Mouse (Mus musculus) ES-E14 (cell line): ENCODE measurements around the gene Foxp1. TPM values are rescaled to one million over a fixed set of nuclear protein-coding genes. Genes with fewer than 3 reads are reported as not detected.

Experiments used
- DNase-seq: peaks from one replicate; pipeline ENCODE4 v3.0.0-alpha.2; 2013; ENCODE audit warnings: low read depth, low spot score
- H3K27ac ChIP-seq: 2 replicates; pipeline ENCODE4 v1.5.1; 2012; ENCODE audit warnings: low read depth, mild to moderate bottlenecking, low read length, moderate library complexity, mixed read lengths; ENCODE audit not compliant: poor library complexity, insufficient read depth, severe bottlenecking
- H3K36me3 ChIP-seq: 2 replicates; pipeline ENCODE4 v1.6.1; 2012; ENCODE audit warnings: mild to moderate bottlenecking, low read length, moderate library complexity, mixed read lengths; ENCODE audit not compliant: control insufficient read depth, poor library complexity, insufficient read depth, severe bottlenecking
- H3K4me1 ChIP-seq, 2 experiments: fragments of 150-350 bp in 1 of 2; sonication (generic) in 1 of 2; 2 replicates each; pipeline ENCODE4 v1.6.1; 2012; ENCODE audit warnings: low read length in 2 of 2, mild to moderate bottlenecking in 1 of 2, mixed read lengths in 1 of 2; ENCODE audit not compliant: control insufficient read depth in 2 of 2, insufficient read depth in 2 of 2, poor library complexity in 1 of 2
- H3K4me3 ChIP-seq, 2 experiments: fragments of 150-350 bp in 1 of 2; sonication (generic) in 1 of 2; 2 replicates each; pipeline ENCODE4 v1.5.1; 2012; ENCODE audit warnings: low read length in 2 of 2, low read depth in 1 of 2, mild to moderate bottlenecking in 1 of 2, mixed read lengths in 1 of 2; ENCODE audit not compliant: insufficient read depth in 1 of 2, poor library complexity in 1 of 2, severe bottlenecking in 1 of 2
- H3K9ac ChIP-seq: 2 replicates; pipeline ENCODE4 v1.6.1; 2012; ENCODE audit warnings: low read depth, mild to moderate bottlenecking, low read length, mixed read lengths; ENCODE audit not compliant: poor library complexity, insufficient read depth, severe bottlenecking
- H3K9me3 ChIP-seq: fragments of 150-350 bp; sonication (generic); 2 replicates; pipeline ENCODE4 v1.6.1; 2012; ENCODE audit warnings: low read depth, mild to moderate bottlenecking, low read length; ENCODE audit not compliant: control insufficient read depth, insufficient read depth
- CHD2 ChIP-seq: IDR thresholded peaks from 2 replicates; pipeline ENCODE4 v1.6.1; 2014; ENCODE audit warnings: mild to moderate bottlenecking, low read depth, low read length, inconsistent platforms
- HCFC1 ChIP-seq: IDR thresholded peaks from 2 replicates; pipeline ENCODE4 v1.6.1; 2012; ENCODE audit warnings: low read length, inconsistent platforms, borderline replicate concordance; ENCODE audit not compliant: insufficient read depth
- MAFK ChIP-seq: IDR thresholded peaks from 2 replicates; pipeline ENCODE4 v1.6.1; 2014; ENCODE audit warnings: mild to moderate bottlenecking, low read depth, low read length, inconsistent platforms; ENCODE audit not compliant: insufficient read depth
- ZC3H11A ChIP-seq: IDR thresholded peaks from 2 replicates; pipeline ENCODE4 v1.6.1; 2012; ENCODE audit warnings: low read depth, mild to moderate bottlenecking, inconsistent platforms, low read length, borderline replicate concordance
- ZNF384 ChIP-seq: IDR thresholded peaks from 2 replicates; pipeline ENCODE4 v1.6.1; 2012; ENCODE audit warnings: low read depth, low read length, inconsistent platforms
- in situ Hi-C, 2 experiments: fragments of 600-800 bp; cut with MboI; formaldehyde crosslinking; loops; one replicate each; pipeline ENCODE4 v1.15.1; 2025; ENCODE audit warnings: low sequenced_read_pairs in 2 of 2, inconsistent platforms in 1 of 2; ENCODE audit not compliant: unreplicated experiment in 2 of 2
- total RNA-seq: library from RNA; depleted of rRNA; stranded (reverse); fragments of 300-350 nt; gene quantifications from 2 replicates; pipeline ENCODE4 v1.2.3, GENCODE M21; 2012

Foxp1 gene
- total RNA-seq, 1 experiment = 70.0 TPM

DNA sequence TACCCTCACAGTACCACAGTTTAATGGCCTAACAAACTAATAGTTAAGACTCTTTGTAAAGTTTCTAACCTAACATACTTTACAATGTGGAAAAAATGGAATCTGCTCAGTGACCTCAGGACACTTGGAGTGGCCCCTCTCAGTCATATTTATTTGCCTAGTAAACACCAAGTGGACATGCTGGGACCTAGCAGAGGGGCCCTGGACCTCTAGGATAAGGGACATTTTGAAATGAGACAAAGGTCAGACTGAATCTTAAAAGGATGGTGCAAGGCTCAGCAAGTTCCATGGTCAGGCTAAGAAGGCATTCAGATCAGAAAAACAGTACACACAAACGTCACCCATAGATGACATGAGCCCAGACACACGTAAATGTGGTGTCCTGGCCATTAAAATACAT lies 483.5 kb downstream of the Foxp1 start:
- H3K4me3 ChIP-seq = no peak overlapping the region
- H3K4me1 ChIP-seq = no peaks in the 10 kb centered on the region
- H3K9me3 ChIP-seq = no peaks in the 10 kb centered on the region
- no peak overlapping the region for H3K9ac ChIP-seq
- in situ Hi-C loops = loop anchor here in 1 of 2 experiments (10.0 kb wide), 1 partner anchor 514 kb away; no protein-coding TSS in a partner anchor
- no peaks in the 10 kb centered on the region for H3K36me3 ChIP-seq
- no peak for DNase-seq
- no peak overlapping the region for H3K27ac ChIP-seq
- TF ChIP-seq ZNF384 (no peak), CHD2 (no peak), ZC3H11A (no peak), MAFK (no peak), HCFC1 (no peak)

- no peak overlapping the region for H3K27ac ChIP-seq
- H3K9ac ChIP-seq = no peak overlapping the region
- H3K9me3 ChIP-seq = no peaks in the 10 kb centered on the region
- H3K4me3 ChIP-seq = no peak overlapping the region
- in situ Hi-C loops = loop anchor here in 1 of 2 experiments (10.0 kb wide), 1 partner anchor 511 kb away; no protein-coding TSS in a partner anchor
- no peak for DNase-seq
- TF ChIP-seq MAFK (no peak), HCFC1 (no peak), CHD2 (no peak), ZNF384 (no peak), ZC3H11A (no peak)
- H3K4me1 ChIP-seq = peaks cover 3 to 13% of the 10 kb centered on the region in 2 experiments; a peak in 3 of 4 replicates
- H3K36me3 ChIP-seq = no peaks in the 10 kb centered on the region
Measured at GRCm38 (mm10) chr6:99035459-99036375, 486.8 kb downstream of the Foxp1 start.

DNA sequence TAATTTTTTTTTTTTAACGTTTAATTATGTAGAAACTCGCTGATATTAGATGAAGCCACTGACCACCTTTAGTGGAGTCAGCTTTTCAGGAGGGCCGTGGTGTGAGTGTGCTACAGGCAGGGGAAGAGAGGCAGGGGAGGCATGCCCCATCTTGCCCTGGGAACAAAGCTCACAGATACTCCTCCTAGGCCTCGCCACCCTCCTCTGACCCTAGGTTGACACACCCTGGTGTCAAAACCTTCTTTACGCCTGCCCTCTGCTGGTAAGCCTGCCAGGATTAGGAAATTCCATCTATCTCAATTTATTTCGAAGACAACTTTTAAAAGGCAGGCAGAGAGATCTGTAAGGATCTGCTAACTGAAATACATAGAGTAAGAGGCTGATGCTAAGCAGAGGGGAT lies 489.5 kb downstream of the Foxp1 start:
- in situ Hi-C loops = loop anchor here in 1 of 2 experiments (10.0 kb wide), 1 partner anchor 508 kb away; no protein-coding TSS in a partner anchor
- DNase-seq = no peak
- no peak overlapping the region for H3K27ac ChIP-seq
- no peak overlapping the region for H3K9ac ChIP-seq
- no peaks in the 10 kb centered on the region for H3K36me3 ChIP-seq
- H3K4me3 ChIP-seq = no peak overlapping the region
- TF ChIP-seq CHD2 (no peak), HCFC1 (no peak), ZC3H11A (no peak)
- H3K9me3 ChIP-seq = no peaks in the 10 kb centered on the region
- peaks cover 9 to 19% of the 10 kb centered on the region in 2 experiments; a peak in 3 of 4 replicates for H3K4me1 ChIP-seq

- Histone ChIP-seq H3K9ac (no peak overlapping the region), H3K36me3 (no peaks in the 10 kb centered on the region), H3K4me1 (peaks cover 9 to 19% of the 10 kb centered on the region in 2 experiments; a peak in 3 of 4 replicates), H3K27ac (no peak overlapping the region; the same call in 1 of the 2 replicates), H3K4me3 (no peak overlapping the region), H3K9me3 (no peaks in the 10 kb centered on the region)
- in situ Hi-C loops = loop anchor here in 1 of 2 experiments (10.0 kb wide), 1 partner anchor 507 kb away; no protein-coding TSS in a partner anchor
- DNase-seq = no peak
- TF ChIP-seq CHD2 = no peak
- TF ChIP-seq ZNF384 = no peak
- no peak for TF ChIP-seq ZC3H11A
- TF ChIP-seq HCFC1 = no peak
- TF ChIP-seq MAFK = no peak
Measured at GRCm38 (mm10) chr6:99031321-99031903, 491.1 kb downstream of the Foxp1 start.
